Mouse (Mus musculus) ES-E14 (cell line): ENCODE data around the gene Dclk1. TPM values are rescaled to one million over a fixed set of nuclear protein-coding genes. Genes with fewer than 3 reads are reported as not detected.

Experiments used
- DNase-seq: peaks from one replicate; pipeline ENCODE4 v3.0.0-alpha.2; 2013; ENCODE audit warnings: low read depth, low spot score
- H3K27ac ChIP-seq: 2 replicates; pipeline ENCODE4 v1.5.1; 2012; ENCODE audit warnings: low read depth, mild to moderate bottlenecking, low read length, moderate library complexity, mixed read lengths; ENCODE audit not compliant: poor library complexity, insufficient read depth, severe bottlenecking
- H3K36me3 ChIP-seq: 2 replicates; pipeline ENCODE4 v1.6.1; 2012; ENCODE audit warnings: mild to moderate bottlenecking, low read length, moderate library complexity, mixed read lengths; ENCODE audit not compliant: control insufficient read depth, poor library complexity, insufficient read depth, severe bottlenecking
- H3K4me1 ChIP-seq, 2 experiments: fragments of 150-350 bp in 1 of 2; sonication (generic) in 1 of 2; 2 replicates each; pipeline ENCODE4 v1.6.1; 2012; ENCODE audit warnings: low read length in 2 of 2, mild to moderate bottlenecking in 1 of 2, mixed read lengths in 1 of 2; ENCODE audit not compliant: control insufficient read depth in 2 of 2, insufficient read depth in 2 of 2, poor library complexity in 1 of 2
- H3K4me3 ChIP-seq, 2 experiments: fragments of 150-350 bp in 1 of 2; sonication (generic) in 1 of 2; 2 replicates each; pipeline ENCODE4 v1.5.1; 2012; ENCODE audit warnings: low read length in 2 of 2, low read depth in 1 of 2, mild to moderate bottlenecking in 1 of 2, mixed read lengths in 1 of 2; ENCODE audit not compliant: insufficient read depth in 1 of 2, poor library complexity in 1 of 2, severe bottlenecking in 1 of 2
- H3K9ac ChIP-seq: 2 replicates; pipeline ENCODE4 v1.6.1; 2012; ENCODE audit warnings: low read depth, mild to moderate bottlenecking, low read length, mixed read lengths; ENCODE audit not compliant: poor library complexity, insufficient read depth, severe bottlenecking
- H3K9me3 ChIP-seq: fragments of 150-350 bp; sonication (generic); 2 replicates; pipeline ENCODE4 v1.6.1; 2012; ENCODE audit warnings: low read depth, mild to moderate bottlenecking, low read length; ENCODE audit not compliant: control insufficient read depth, insufficient read depth
- CHD2 ChIP-seq: IDR thresholded peaks from 2 replicates; pipeline ENCODE4 v1.6.1; 2014; ENCODE audit warnings: mild to moderate bottlenecking, low read depth, low read length, inconsistent platforms
- HCFC1 ChIP-seq: IDR thresholded peaks from 2 replicates; pipeline ENCODE4 v1.6.1; 2012; ENCODE audit warnings: low read length, inconsistent platforms, borderline replicate concordance; ENCODE audit not compliant: insufficient read depth
- MAFK ChIP-seq: IDR thresholded peaks from 2 replicates; pipeline ENCODE4 v1.6.1; 2014; ENCODE audit warnings: mild to moderate bottlenecking, low read depth, low read length, inconsistent platforms; ENCODE audit not compliant: insufficient read depth
- ZC3H11A ChIP-seq: IDR thresholded peaks from 2 replicates; pipeline ENCODE4 v1.6.1; 2012; ENCODE audit warnings: low read depth, mild to moderate bottlenecking, inconsistent platforms, low read length, borderline replicate concordance
- ZNF384 ChIP-seq: IDR thresholded peaks from 2 replicates; pipeline ENCODE4 v1.6.1; 2012; ENCODE audit warnings: low read depth, low read length, inconsistent platforms
- in situ Hi-C, 2 experiments: fragments of 600-800 bp; cut with MboI; formaldehyde crosslinking; loops; one replicate each; pipeline ENCODE4 v1.15.1; 2025; ENCODE audit warnings: low sequenced_read_pairs in 2 of 2, inconsistent platforms in 1 of 2; ENCODE audit not compliant: unreplicated experiment in 2 of 2
- total RNA-seq: library from RNA; depleted of rRNA; stranded (reverse); fragments of 300-350 nt; gene quantifications from 2 replicates; pipeline ENCODE4 v1.2.3, GENCODE M21; 2012

Gene Dclk1
- total RNA-seq, 1 experiment, result 1.7 TPM

GRCm38 (mm10) chr3:55276851-55277250, 34.7 kb downstream of the Dclk1 start:
- no peak overlapping the region for H3K27ac ChIP-seq
- H3K36me3 ChIP-seq, result no peaks in the 10 kb centered on the region
- DNase-seq, result no peak
- no peak overlapping the region for H3K4me3 ChIP-seq
- peaks cover 0 to 7% of the 10 kb centered on the region in 2 experiments; a peak in 1 of 4 replicates for H3K4me1 ChIP-seq
- H3K9me3 ChIP-seq, result no peaks in the 10 kb centered on the region
- no peak overlapping the region for H3K9ac ChIP-seq
- in situ Hi-C loops, result no loop called here
- TF ChIP-seq HCFC1 (no peak), ZNF384 (no peak), ZC3H11A (no peak), MAFK (no peak), CHD2 (no peak)

GRCm38 (mm10) chr3:55277829-55278228, 35.7 kb downstream of the Dclk1 start:
- in situ Hi-C loops, result no loop called here

GRCm38 (mm10) chr3:55279923-55280322, 37.8 kb downstream of the Dclk1 start:
- no peak overlapping the region for H3K4me3 ChIP-seq
- no peaks in the 10 kb centered on the region for H3K36me3 ChIP-seq
- no peak overlapping the region for H3K9ac ChIP-seq
- DNase-seq, result no peak
- in situ Hi-C loops, result no loop called here
- H3K9me3 ChIP-seq, result no peaks in the 10 kb centered on the region
- TF ChIP-seq CHD2 (no peak), ZNF384 (no peak), MAFK (no peak), ZC3H11A (no peak), HCFC1 (no peak)
- no peak overlapping the region for H3K27ac ChIP-seq
- peaks cover 0 to 7% of the 10 kb centered on the region in 2 experiments; a peak in 1 of 4 replicates for H3K4me1 ChIP-seq

More at GRCm38 (mm10) chr3:55277829-55278228, 35.7 kb downstream of the Dclk1 start:
- Histone ChIP-seq H3K9ac (no peak overlapping the region), H3K4me1 (peaks cover 0 to 7% of the 10 kb centered on the region in 2 experiments; a peak in 1 of 4 replicates), H3K27ac (no peak overlapping the region), H3K4me3 (no peak overlapping the region), H3K9me3 (no peaks in the 10 kb centered on the region), H3K36me3 (no peaks in the 10 kb centered on the region)
- TF ChIP-seq MAFK (no peak), CHD2 (no peak), ZC3H11A (no peak), HCFC1 (no peak), ZNF384 (no peak)
- DNase-seq, result no peak

GRCm38 (mm10) chr3:55280471-55280870, 38.3 kb downstream of the Dclk1 start:
- in situ Hi-C loops, result no loop called here
- TF ChIP-seq MAFK (no peak), ZNF384 (no peak), CHD2 (no peak), ZC3H11A (no peak), HCFC1 (no peak)
- H3K4me3 ChIP-seq, result no peak overlapping the region

GRCm38 (mm10) chr3:55284215-55284614, 42.1 kb downstream of the Dclk1 start:
- Histone ChIP-seq H3K4me1 (peaks cover 0 to 7% of the 10 kb centered on the region in 2 experiments; a peak in 1 of 4 replicates), H3K4me3 (no peak overlapping the region), H3K36me3 (no peaks in the 10 kb centered on the region), H3K27ac (no peak overlapping the region), H3K9me3 (no peaks in the 10 kb centered on the region), H3K9ac (no peak overlapping the region)
- in situ Hi-C loops, result no loop called here
- TF ChIP-seq MAFK, result no peak
- no peak for TF ChIP-seq HCFC1
- TF ChIP-seq ZNF384, result no peak
- no peak for TF ChIP-seq CHD2
- no peak for TF ChIP-seq ZC3H11A
- no peak for DNase-seq

More at GRCm38 (mm10) chr3:55280471-55280870, 38.3 kb downstream of the Dclk1 start:
- peak; percentile 47 for DNase-seq
- no peaks in the 10 kb centered on the region for H3K9me3 ChIP-seq
- H3K36me3 ChIP-seq, result no peaks in the 10 kb centered on the region
- no peak overlapping the region for H3K9ac ChIP-seq
- no peak overlapping the region for H3K27ac ChIP-seq
- H3K4me1 ChIP-seq, result peaks cover 0 to 7% of the 10 kb centered on the region in 2 experiments; a peak in 1 of 4 replicates
